In genomic region chrX:102166986-102167385, GRCm38 (mm10) we compare ENCODE assay signal across 11 mouse cellular contexts. TPM values are rescaled to one million over a fixed set of nuclear protein-coding genes. Genes with fewer than 3 reads are reported as not detected.
DNase-seq lines count a peak whose midpoint lies in the region; ATAC-seq and TF ChIP-seq lines count a peak whose summit lies in the region.
"Had no signal": no experiment of that assay in that cellular context is flagged by ENCODE, and none has a peak within 500 bp of the region (broad histone marks: within the 10 kb centered on the region; RNA-seq: fewer than 3 reads in every experiment).

No protein-coding gene starts in this region.

- no peak overlapping the region for H3K4me2 ChIP-seq in forebrain, embryonic 16.5 days (ENCODE audit: low read length)
- no peak overlapping the region for H3K4me2 ChIP-seq in midbrain, embryonic 15.5 days
- H3K4me2 ChIP-seq in intestine, postnatal 0 days (replicated peaks; ENCODE audit: low read depth), result no peak overlapping the region

- H3K4me3 ChIP-seq in forebrain, embryonic 16.5 days (replicated peaks; ENCODE audit: low read length), result no peak overlapping the region
- no peak overlapping the region for H3K4me3 ChIP-seq in midbrain, embryonic 15.5 days
- no peak overlapping the region for H3K4me3 ChIP-seq in intestine, postnatal 0 days (ENCODE audit: low read depth, low read length)

- no peaks in the 10 kb centered on the region for H3K9me3 ChIP-seq in forebrain, embryonic 16.5 days (ENCODE audit: control insufficient read depth, low read length)
- no peaks in the 10 kb centered on the region for H3K9me3 ChIP-seq in midbrain, embryonic 15.5 days
- no peaks in the 10 kb centered on the region for H3K9me3 ChIP-seq in intestine, postnatal 0 days (ENCODE audit: control insufficient read depth)

- no peaks in the 10 kb centered on the region for H3K36me3 ChIP-seq in forebrain, embryonic 16.5 days (ENCODE audit: control insufficient read depth, insufficient read depth)
- no peaks in the 10 kb centered on the region for H3K36me3 ChIP-seq in midbrain, embryonic 15.5 days (replicated peaks)
- no peaks in the 10 kb centered on the region for H3K36me3 ChIP-seq in intestine, postnatal 0 days (ENCODE audit: control insufficient read depth, insufficient read depth)

- WGBS in forebrain, embryonic 16.5 days, result 31% methylated on average over 6 of the region's 6 CpGs
- 30% methylated on average over 6 of the region's 6 CpGs for WGBS in midbrain, embryonic 15.5 days
- 63% methylated on average over 6 of the region's 6 CpGs for WGBS in intestine, postnatal 0 days

- 0 out of 2 replicates have a peak, but pooled peaks have one; percentile 20 for ATAC-seq in frontal cortex, adult (ENCODE audit: low TSS enrichment)
- peak; percentile 45; the same call in 1 of the 2 replicates for ATAC-seq in forebrain, embryonic 16.5 days
- ATAC-seq in midbrain, embryonic 15.5 days (replicated peaks), result peak; percentile 30; the same call in 1 of the 2 replicates
- ATAC-seq in intestine, postnatal 0 days, result no peak
- ATAC-seq: activated CD4-positive, CD25-positive, alpha-beta regulatory T cell, adult 4 months had no signal

- 0 out of 2 replicates have a peak overlapping the region, but pooled peaks have one; percentile 17 for H3K9ac ChIP-seq in forebrain, embryonic 16.5 days (replicated peaks; ENCODE audit: low read depth, low read length)
- no peak overlapping the region for H3K9ac ChIP-seq in midbrain, embryonic 15.5 days
- no peak overlapping the region for H3K9ac ChIP-seq in intestine, postnatal 0 days (ENCODE audit: low read depth, low read length)

- H3K4me1 ChIP-seq in forebrain, embryonic 16.5 days (replicated peaks; ENCODE audit: control insufficient read depth, insufficient read depth, low read length), result 0 out of 2 replicates have a peak, but pooled peaks cover 2% of the 10 kb centered on the region
- H3K4me1 ChIP-seq in midbrain, embryonic 15.5 days, result peaks cover 8% of the 10 kb centered on the region; the same call in 1 of the 2 replicates
- no peaks in the 10 kb centered on the region for H3K4me1 ChIP-seq in intestine, postnatal 0 days (replicated peaks; ENCODE audit: control insufficient read depth, insufficient read depth, low read length)

- TF ChIP-seq CTCF in intestine, postnatal 0 days (IDR thresholded peaks at IDR 0.05; ENCODE audit: low read depth), result no peak

- H3K27ac ChIP-seq in forebrain, embryonic 16.5 days (ENCODE audit: low read length), result no peak overlapping the region; the same call in 1 of the 2 replicates
- peak overlapping the region; percentile 58 for H3K27ac ChIP-seq in midbrain, embryonic 15.5 days
- H3K27ac ChIP-seq in intestine, postnatal 0 days (ENCODE audit: low read depth, low read length), result no peak overlapping the region

- no peaks in the 10 kb centered on the region for H3K27me3 ChIP-seq in forebrain, embryonic 16.5 days (replicated peaks; ENCODE audit: control insufficient read depth, insufficient read depth, low read length)
- H3K27me3 ChIP-seq in midbrain, embryonic 15.5 days (replicated peaks), result no peaks in the 10 kb centered on the region
- H3K27me3 ChIP-seq in intestine, postnatal 0 days (replicated peaks; ENCODE audit: control insufficient read depth, insufficient read depth, low read length), result no peaks in the 10 kb centered on the region

- no peak for DNase-seq in frontal cortex, adult 2 months (ENCODE audit: extremely low spot score in 1 of 2, low spot score in 1 of 2)
- DNase-seq in NIH3T3 (ENCODE audit: low read depth), result peak; percentile 25
- no peak for DNase-seq in testis, postnatal 14 days (ENCODE audit: low spot score)
- no peak for DNase-seq in cerebellum, adult 18-20 months
- DNase-seq: cerebellum, adult 9-10 months; kidney, adult 8-10 months had no signal

RNA-seq across cellular contexts. Expression of gene Ercc6l, which starts 10.1 kb away (rescaled TPM):
- polyA plus RNA-seq in frontal cortex, adult 2 months (2012; rRNA removed), result 0.10 and 0.13 TPM in 2 replicates
- 3.8 and 5.2 TPM in 2 replicates for polyA plus RNA-seq in forebrain, embryonic 16.5 days (2015; fragmentation: Nextera tagmentation; extraction: Ambion mirVana)
- 1.4 and 1.6 TPM in 2 replicates for polyA plus RNA-seq in midbrain, embryonic 15.5 days (2015; fragmentation: Nextera tagmentation; extraction: Ambion mirVana)
- 1.6 and 1.7 TPM in 2 replicates for polyA plus RNA-seq in intestine, postnatal 0 days (2015; fragmentation: Nextera tagmentation; extraction: Ambion mirVana)

RNA-seq across cellular contexts. Expression of gene Rps4x, which starts 22.2 kb away (rescaled TPM):
- polyA plus RNA-seq in frontal cortex, adult 2 months (2012; rRNA removed), result 585 and 653 TPM in 2 replicates
- 436 and 450 TPM in 2 replicates for polyA plus RNA-seq in forebrain, embryonic 16.5 days (2015; fragmentation: Nextera tagmentation; extraction: Ambion mirVana)
- polyA plus RNA-seq in midbrain, embryonic 15.5 days (2015; fragmentation: Nextera tagmentation; extraction: Ambion mirVana), result 336 and 343 TPM in 2 replicates
- 448 and 474 TPM in 2 replicates for polyA plus RNA-seq in intestine, postnatal 0 days (2015; fragmentation: Nextera tagmentation; extraction: Ambion mirVana)

RNA-seq across cellular contexts. Expression of gene Pin4, which starts 47.7 kb away (rescaled TPM):
- polyA plus RNA-seq in frontal cortex, adult 2 months (2012; rRNA removed), result 69.2 and 71.1 TPM in 2 replicates
- polyA plus RNA-seq in forebrain, embryonic 16.5 days (2015; fragmentation: Nextera tagmentation; extraction: Ambion mirVana), result 45.1 and 56.2 TPM in 2 replicates
- polyA plus RNA-seq in midbrain, embryonic 15.5 days (2015; fragmentation: Nextera tagmentation; extraction: Ambion mirVana), result 63.9 and 71.5 TPM in 2 replicates
- 59.7 and 61.0 TPM in 2 replicates for polyA plus RNA-seq in intestine, postnatal 0 days (2015; fragmentation: Nextera tagmentation; extraction: Ambion mirVana)
